Mouse (Mus musculus): ENCODE data around the gene Rpgrip1l. TPM values are rescaled to one million over a fixed set of nuclear protein-coding genes. Genes with fewer than 3 reads are reported as not detected.
A peak's percentile ranks its signal among the peaks of the same experiment; 100 is the strongest.

Rpgrip1l gene
- total RNA-seq (2022): 10 to 100 TPM; 20.9 to 27.3 (median 23.2) TPM

GRCm38 (mm10) chr8:91312835-91313832, at the start of gene Rpgrip1l, which contains the start of gene Fto:
TSS of gene Rpgrip1l (minus strand) at chr8:91313262.
TSS of gene Fto (plus strand) at chr8:91313525.
- DNase-seq (ENCODE audit: low spot score in 2 of 2): peak; percentile 98 to 99

GRCm38 (mm10) chr8:91360644-91361357, 47.7 kb upstream of the Rpgrip1l start:
- DNase-seq (ENCODE audit: low spot score in 2 of 2): no peak

- DNase-seq (ENCODE audit: low spot score in 2 of 2): no peak
Observed at GRCm38 (mm10) chr8:91359511-91359910, 46.4 kb upstream of the Rpgrip1l start.

- no peak for DNase-seq (ENCODE audit: low spot score in 2 of 2)
Observed at GRCm38 (mm10) chr8:91358016-91358415, 45.0 kb upstream of the Rpgrip1l start.

- DNase-seq (ENCODE audit: low spot score in 2 of 2): no peak
Observed at GRCm38 (mm10) chr8:91357493-91358014, 44.5 kb upstream of the Rpgrip1l start.

GRCm38 (mm10) chr8:91355956-91356699, 43.1 kb upstream of the Rpgrip1l start:
- no peak for DNase-seq (ENCODE audit: low spot score in 2 of 2)

- DNase-seq (ENCODE audit: low spot score in 2 of 2): no peak
Observed at GRCm38 (mm10) chr8:91355301-91355905, 42.3 kb upstream of the Rpgrip1l start.

GRCm38 (mm10) chr8:91353907-91354306, 40.8 kb upstream of the Rpgrip1l start:
- DNase-seq (ENCODE audit: low spot score in 2 of 2): no peak

GRCm38 (mm10) chr8:91353062-91353461, 40.0 kb upstream of the Rpgrip1l start:
- no peak for DNase-seq (ENCODE audit: low spot score in 2 of 2)

GRCm38 (mm10) chr8:91352598-91352997, 39.5 kb upstream of the Rpgrip1l start:
- DNase-seq (ENCODE audit: low spot score in 2 of 2): no peak

GRCm38 (mm10) chr8:91350628-91351027, 37.6 kb upstream of the Rpgrip1l start:
- peak in 1 of 2 experiments; percentile 31 for DNase-seq (ENCODE audit: low spot score in 2 of 2)

- no peak for DNase-seq (ENCODE audit: low spot score in 2 of 2)
Observed at GRCm38 (mm10) chr8:91349816-91350215, 36.8 kb upstream of the Rpgrip1l start.

GRCm38 (mm10) chr8:91347595-91347994, 34.5 kb upstream of the Rpgrip1l start:
- DNase-seq (ENCODE audit: low spot score in 2 of 2): no peak

GRCm38 (mm10) chr8:91347146-91347545, 34.1 kb upstream of the Rpgrip1l start:
- no peak for DNase-seq (ENCODE audit: low spot score in 2 of 2)

- DNase-seq (ENCODE audit: low spot score in 2 of 2): no peak
Observed at GRCm38 (mm10) chr8:91344659-91345058, 31.6 kb upstream of the Rpgrip1l start.

- no peak for DNase-seq (ENCODE audit: low spot score in 2 of 2)
Observed at GRCm38 (mm10) chr8:91342798-91343197, 29.7 kb upstream of the Rpgrip1l start.

- DNase-seq (ENCODE audit: low spot score in 2 of 2): no peak
Observed at GRCm38 (mm10) chr8:91342196-91342595, 29.1 kb upstream of the Rpgrip1l start.

GRCm38 (mm10) chr8:91340746-91341145, 27.7 kb upstream of the Rpgrip1l start:
- DNase-seq (ENCODE audit: low spot score in 2 of 2): no peak

GRCm38 (mm10) chr8:91339651-91340050, 26.6 kb upstream of the Rpgrip1l start:
- no peak for DNase-seq (ENCODE audit: low spot score in 2 of 2)

- DNase-seq (ENCODE audit: low spot score in 2 of 2): peak in 1 of 2 experiments; percentile 30
Observed at GRCm38 (mm10) chr8:91338389-91339154, 25.5 kb upstream of the Rpgrip1l start.
